Mouse (Mus musculus) cerebellum, adult 11-12 months (tissue): Measurements from ENCODE around the gene Macf1.
A peak's percentile ranks its signal among the peaks of the same experiment; 100 is the strongest.
"Not testable (repeated sequence)": the region's sequence is repeated elsewhere in the genome, so short reads cannot be mapped to it uniquely, and the experiment has no call there.

Source experiments
- DNase-seq: peaks from one replicate; pipeline ENCODE4 v3.0.0; 2022

Macf1 gene

GRCm38 (mm10) chr4:123633370-123633769 is 50.8 kb downstream of the Macf1 start:
- peak; percentile 58 for DNase-seq

GRCm38 (mm10) chr4:123632116-123632515 is 52.0 kb downstream of the Macf1 start:
- not testable (repeated sequence) for DNase-seq

GRCm38 (mm10) chr4:123631654-123632053 is 52.5 kb downstream of the Macf1 start:
- no peak for DNase-seq

- no peak for DNase-seq
Measured at GRCm38 (mm10) chr4:123627683-123628082, 56.5 kb downstream of the Macf1 start.

- no peak for DNase-seq
Measured at GRCm38 (mm10) chr4:123625332-123626072, 58.7 kb downstream of the Macf1 start.

GRCm38 (mm10) chr4:123624438-123624837 is 59.7 kb downstream of the Macf1 start:
- no peak for DNase-seq

- DNase-seq, result peak; percentile 90
Measured at GRCm38 (mm10) chr4:123623742-123624151, 60.4 kb downstream of the Macf1 start.

- DNase-seq, result no peak
Measured at GRCm38 (mm10) chr4:123621732-123622131, 62.4 kb downstream of the Macf1 start.

GRCm38 (mm10) chr4:123617727-123618389 is 66.3 kb downstream of the Macf1 start:
- no peak for DNase-seq

GRCm38 (mm10) chr4:123616971-123617370 is 67.2 kb downstream of the Macf1 start:
- no peak for DNase-seq

GRCm38 (mm10) chr4:123616501-123616900 is 67.7 kb downstream of the Macf1 start:
- DNase-seq, result no peak

GRCm38 (mm10) chr4:123613309-123613947 is 70.7 kb downstream of the Macf1 start:
- DNase-seq, result no peak

- DNase-seq, result no peak
Measured at GRCm38 (mm10) chr4:123611940-123612339, 72.2 kb downstream of the Macf1 start.

GRCm38 (mm10) chr4:123611241-123611640 is 72.9 kb downstream of the Macf1 start:
- no peak for DNase-seq

- DNase-seq, result no peak
Measured at GRCm38 (mm10) chr4:123607174-123607573, 77.0 kb downstream of the Macf1 start.

GRCm38 (mm10) chr4:123605948-123606347 is 78.2 kb downstream of the Macf1 start:
- DNase-seq, result no peak

GRCm38 (mm10) chr4:123605309-123605708 is 78.9 kb downstream of the Macf1 start:
- no peak for DNase-seq

- DNase-seq, result no peak
Measured at GRCm38 (mm10) chr4:123602700-123603261, 81.4 kb downstream of the Macf1 start.

- no peak for DNase-seq
Measured at GRCm38 (mm10) chr4:123601036-123601435, 83.1 kb downstream of the Macf1 start.

- DNase-seq, result no peak
Measured at GRCm38 (mm10) chr4:123598519-123599228, 85.5 kb downstream of the Macf1 start.

GRCm38 (mm10) chr4:123594381-123594806 is 89.8 kb downstream of the Macf1 start:
- DNase-seq, result no peak

GRCm38 (mm10) chr4:123593664-123594063 is 90.5 kb downstream of the Macf1 start:
- DNase-seq, result no peak

GRCm38 (mm10) chr4:123592046-123592445 is 92.1 kb downstream of the Macf1 start:
- DNase-seq, result no peak
